Mouse (Mus musculus) neural tube, embryonic 14.5 days (tissue): Measurements from ENCODE around the gene Ramp2. TPM values are rescaled to one million over a fixed set of nuclear protein-coding genes. Genes with fewer than 3 reads are reported as not detected.
A peak's percentile ranks its signal among the peaks of the same experiment; 100 is the strongest.

Experiments used
- ATAC-seq: fragments of 200-750 bp; cut with Nextera tagmentation; 2 replicates; pipeline ENCODE4 v1.8.0; 2017; ENCODE audit warnings: low read depth, mild to moderate bottlenecking, moderate TSS enrichment, moderate library complexity
- H3K27ac ChIP-seq: fragments of 300-500 bp; sonication (generic); 2 replicates; pipeline ENCODE4 v1.5.1; 2014; ENCODE audit warnings: low read depth, mild to moderate bottlenecking, control low read depth, low read length, moderate library complexity, mixed read lengths
- H3K27me3 ChIP-seq: fragments of 300-500 bp; sonication (generic); 2 replicates; pipeline ENCODE4 v1.6.1; 2014; ENCODE audit warnings: low read length; ENCODE audit not compliant: control insufficient read depth, insufficient read depth
- H3K36me3 ChIP-seq: fragments of 300-500 bp; sonication (generic); 2 replicates; pipeline ENCODE4 v1.6.1; 2014; ENCODE audit warnings: low read length, mixed read lengths; ENCODE audit not compliant: control insufficient read depth, insufficient read depth
- H3K4me1 ChIP-seq: fragments of 300-500 bp; sonication (generic); 2 replicates; pipeline ENCODE4 v1.6.1; 2014; ENCODE audit warnings: low read length; ENCODE audit not compliant: control insufficient read depth, insufficient read depth
- H3K4me2 ChIP-seq: fragments of 300-500 bp; sonication (generic); 2 replicates; pipeline ENCODE4 v1.6.1; 2014; ENCODE audit warnings: mild to moderate bottlenecking, low read depth, low read length, control low read depth
- H3K4me3 ChIP-seq: fragments of 300-500 bp; sonication (generic); 2 replicates; pipeline ENCODE4 v1.5.1; 2014; ENCODE audit warnings: low read depth, low read length, control low read depth, mixed read lengths
- H3K9ac ChIP-seq: fragments of 300-500 bp; sonication (generic); replicated peaks from 2 replicates; pipeline ENCODE4 v1.6.1; 2014; ENCODE audit warnings: low read depth, mild to moderate bottlenecking, control low read depth, low read length, mixed read lengths
- H3K9me3 ChIP-seq: fragments of 300-500 bp; sonication (generic); 2 replicates; pipeline ENCODE4 v1.6.1; 2016; ENCODE audit warnings: low read length; ENCODE audit not compliant: control insufficient read depth
- WGBS: fragments of 180-500 bp; shearing (Covaris S2); extraction: QIAGEN DNeasy Blood & Tissue Kit; methylation state at CpG from one replicate; pipeline ENCODE4 v1.1.7; 2014; 5-methylcytosine and 5-hydroxymethylcytosine counted together
- polyA plus RNA-seq: library from polyadenylated mRNA; unstranded; fragments of >200 nt; fragmentation: Nextera tagmentation; extraction: Ambion mirVana; gene quantifications from 2 replicates; pipeline ENCODE4 v1.2.1, GENCODE M21; 2014

Gene Ramp2
- polyA plus RNA-seq, 1 experiment from 2014 or later = 63.1 TPM

DNA sequence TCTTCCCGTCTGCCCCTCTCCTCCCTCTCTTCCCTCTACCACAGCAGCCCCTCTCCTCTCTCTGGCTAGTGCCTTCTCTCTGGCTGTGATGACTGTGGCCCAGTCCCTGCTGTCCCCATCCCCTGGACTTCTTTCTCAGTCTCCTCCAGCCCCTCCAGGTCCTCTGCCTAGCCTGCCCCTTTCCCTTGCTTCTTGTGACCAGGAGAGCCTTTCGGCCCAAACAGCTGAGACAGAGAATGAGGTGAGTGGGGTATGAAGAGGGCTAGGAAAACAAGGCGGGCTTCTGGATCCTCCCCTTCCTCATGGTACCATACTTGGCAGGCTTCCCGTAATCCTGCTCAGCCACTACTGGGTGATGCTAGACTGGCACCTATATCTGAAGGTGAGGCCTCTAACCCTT is 29.5 kb downstream of the Ramp2 start:
- 80% methylated on average over 4 of the region's 4 CpGs for WGBS
- Histone ChIP-seq H3K27ac (no peak overlapping the region), H3K9me3 (no peaks in the 10 kb centered on the region), H3K4me3 (no peak overlapping the region), H3K4me2 (no peak overlapping the region), H3K36me3 (no peaks in the 10 kb centered on the region), H3K27me3 (no peaks in the 10 kb centered on the region), H3K4me1 (peaks cover 17% of the 10 kb centered on the region), H3K9ac (no peak overlapping the region)
- no peak for ATAC-seq

DNA sequence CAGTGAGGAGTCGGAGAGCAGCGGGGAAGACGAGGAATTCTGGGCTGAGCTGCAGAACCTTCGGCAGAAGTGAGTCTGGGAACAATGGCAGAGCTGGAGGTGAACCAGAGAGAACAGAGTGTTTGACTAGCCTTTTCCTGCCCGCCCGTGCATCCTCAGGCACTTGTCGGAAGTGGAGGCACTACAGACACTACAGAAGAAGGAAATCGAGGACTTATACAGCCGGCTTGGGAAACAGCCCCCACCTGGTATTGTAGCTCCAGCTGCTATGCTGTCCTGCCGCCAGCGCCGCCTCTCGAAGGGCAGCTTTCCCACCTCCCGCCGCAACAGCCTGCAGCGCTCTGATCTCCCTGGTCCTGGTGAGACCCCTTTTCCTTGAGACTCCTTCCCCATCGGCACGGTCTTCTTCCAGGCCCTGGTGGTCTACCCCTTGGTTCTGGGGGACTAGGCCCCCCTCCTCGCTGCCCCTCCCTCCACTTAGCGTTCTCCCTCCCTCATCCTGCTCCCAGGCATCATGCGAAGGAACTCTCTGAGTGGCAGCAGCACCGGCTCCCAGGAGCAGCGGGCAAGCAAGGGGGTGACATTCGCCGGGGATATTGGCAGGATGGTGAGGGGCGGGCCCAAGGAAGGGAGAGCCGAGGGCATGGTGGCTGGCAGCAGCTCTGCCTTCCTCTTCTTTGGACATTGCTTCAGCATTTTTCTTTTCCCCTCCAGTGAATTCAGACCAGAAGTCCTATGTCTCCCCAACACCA is 30.7 kb downstream of the Ramp2 start:
- ATAC-seq = no peak
- Histone ChIP-seq H3K9ac (no peak overlapping the region), H3K4me3 (peak overlapping the region; percentile 3; the same call in 1 of the 2 replicates), H3K9me3 (no peaks in the 10 kb centered on the region), H3K4me1 (peaks cover 17% of the 10 kb centered on the region), H3K27me3 (no peaks in the 10 kb centered on the region), H3K36me3 (no peaks in the 10 kb centered on the region), H3K27ac (no peak overlapping the region), H3K4me2 (no peak overlapping the region; the same call in 1 of the 2 replicates)
- WGBS = 26% methylated on average over 27 of the region's 27 CpGs

DNA sequence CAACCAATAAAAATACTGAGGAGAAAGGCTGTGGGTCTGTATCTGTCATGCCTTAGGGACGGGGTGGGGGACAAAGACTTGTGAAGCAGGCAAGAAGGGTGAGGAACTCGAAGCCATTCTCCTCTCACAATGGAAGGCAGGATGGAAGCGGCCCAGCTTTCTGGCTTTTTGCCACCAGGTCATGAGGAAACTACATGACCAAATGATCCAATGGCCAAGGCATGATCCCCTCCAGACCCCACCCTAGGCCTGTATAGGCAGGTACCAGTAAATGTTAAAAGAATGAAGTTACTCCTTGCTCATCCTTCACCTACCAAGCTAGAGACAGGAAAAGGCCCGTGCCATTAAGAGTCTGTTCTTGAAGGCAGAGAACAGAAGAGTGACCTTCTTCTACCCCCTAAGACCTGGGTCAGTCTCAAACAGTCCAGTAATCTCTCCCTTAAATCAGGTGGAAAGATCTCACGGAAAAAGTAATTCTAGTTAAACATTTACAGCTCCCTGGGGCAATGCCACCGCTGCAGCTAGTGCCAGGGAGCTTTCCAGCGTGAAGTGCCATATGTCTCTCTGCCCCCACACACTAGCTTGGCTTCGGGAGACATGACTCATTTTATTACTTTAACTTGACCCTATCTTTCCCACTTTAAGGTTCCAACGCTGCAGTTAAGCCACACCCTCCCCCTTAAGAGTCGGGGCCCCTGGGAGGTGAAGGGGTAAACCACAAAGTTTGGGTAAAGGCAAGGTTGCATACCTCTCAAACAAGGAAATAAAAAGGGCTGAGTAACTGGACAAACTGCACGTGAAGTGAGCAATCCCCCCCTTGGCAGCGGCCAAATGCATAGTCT is 31.8 kb downstream of the Ramp2 start:
- ATAC-seq = no peak
- peak overlapping the region; percentile 67 for H3K4me3 ChIP-seq
- 60% methylated on average over 12 of the region's 12 CpGs for WGBS
- H3K4me1 ChIP-seq = peaks cover 17% of the 10 kb centered on the region
- peak overlapping the region; percentile 82 for H3K4me2 ChIP-seq
- H3K27ac ChIP-seq = no peak overlapping the region
- H3K9me3 ChIP-seq = no peaks in the 10 kb centered on the region
- H3K36me3 ChIP-seq = no peaks in the 10 kb centered on the region
- H3K27me3 ChIP-seq = no peaks in the 10 kb centered on the region
- H3K9ac ChIP-seq = no peak overlapping the region

DNA sequence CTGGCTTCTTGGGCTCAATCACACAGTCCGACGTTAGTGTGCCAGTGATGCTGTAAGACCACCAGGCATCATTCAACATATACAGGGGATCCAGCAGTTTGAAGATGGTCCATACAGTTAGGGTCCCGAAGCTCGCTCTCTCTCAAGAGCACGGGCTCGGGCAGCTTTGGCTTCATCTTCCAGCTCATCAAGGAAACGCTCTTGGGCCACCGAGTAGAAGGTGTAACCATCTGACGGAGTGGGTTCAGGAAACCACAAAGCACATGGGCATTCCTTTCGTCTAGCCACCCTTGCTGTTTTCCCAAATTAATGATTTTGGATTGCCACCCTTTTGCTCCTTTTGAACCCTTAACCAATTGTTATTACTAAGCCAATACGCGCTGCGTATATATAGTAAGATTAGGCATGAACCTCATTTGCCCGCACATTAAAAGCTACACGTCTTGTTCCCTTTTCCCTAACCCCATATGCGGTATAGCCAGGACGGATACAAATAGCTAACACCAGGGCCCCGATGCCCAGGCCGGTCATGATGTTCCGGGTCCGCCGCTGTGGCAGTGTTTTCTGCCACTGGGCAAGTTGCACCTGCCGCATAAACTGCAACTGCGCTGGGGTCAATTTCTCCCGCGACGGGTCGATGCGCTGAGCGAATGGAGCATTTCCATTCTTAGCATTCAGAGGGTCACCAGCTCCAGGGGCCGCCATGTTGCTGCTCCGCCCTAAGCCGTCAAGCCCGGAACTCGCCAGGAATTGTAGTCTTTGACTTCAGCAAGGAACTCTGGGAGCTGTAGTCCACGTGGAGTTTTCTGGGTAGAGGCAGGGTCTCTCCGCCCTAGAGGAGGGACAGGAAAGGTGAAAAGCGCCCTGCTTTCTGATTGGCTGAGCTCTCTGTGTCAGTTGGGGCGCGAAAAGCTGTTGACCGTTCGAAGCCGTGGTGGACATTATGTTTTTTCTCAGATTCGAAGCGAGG is 32.7 kb downstream of the Ramp2 start, which contains the start of the genes Cntd1 and Coa3:
TSS of gene Cntd1 (plus strand) at position 790 of the 970 bp plus-strand sequence.
TSS of gene Coa3 (minus strand) at position 892 of the 970 bp plus-strand sequence.
- Histone ChIP-seq H3K4me3 (peak within 1 kb of the TSS; percentile 67), H3K9me3 (no peaks in the 10 kb centered on the region), H3K36me3 (no peaks in the 10 kb centered on the region), H3K27ac (0 out of 2 replicates have a peak within 1 kb of the TSS, but pooled peaks have one; percentile 23), H3K4me2 (peak within 1 kb of the TSS; percentile 82), H3K27me3 (no peaks in the 10 kb centered on the region), H3K4me1 (peaks cover 17% of the 10 kb centered on the region), H3K9ac (peak within 1 kb of the TSS; percentile 65)
- peak; percentile 96 for ATAC-seq
- WGBS = 11% methylated on average over 45 of the region's 45 CpGs

DNA sequence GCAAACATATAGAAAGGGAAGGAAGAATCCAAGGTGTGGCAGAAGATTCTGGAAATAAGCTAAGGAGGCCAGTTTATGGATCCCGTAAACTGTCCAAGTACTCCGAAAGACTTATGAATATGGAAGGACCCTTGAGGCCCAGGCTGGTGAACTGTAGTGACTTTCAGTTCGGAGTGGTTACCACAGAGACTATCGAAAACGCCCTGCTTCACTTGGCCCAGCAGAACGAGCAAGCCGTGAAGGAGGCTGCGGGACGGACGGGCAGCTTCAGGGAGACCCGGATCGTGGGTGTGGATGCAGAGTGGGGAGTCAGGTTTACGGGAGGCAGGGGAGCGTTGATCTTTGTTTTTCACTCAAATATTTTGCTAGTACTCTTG is 33.4 kb downstream of the Ramp2 start:
- H3K27ac ChIP-seq = no peak overlapping the region
- peak overlapping the region; percentile 82 for H3K4me2 ChIP-seq
- no peaks in the 10 kb centered on the region for H3K36me3 ChIP-seq
- H3K9ac ChIP-seq = no peak overlapping the region
- H3K27me3 ChIP-seq = no peaks in the 10 kb centered on the region
- peak overlapping the region; percentile 67 for H3K4me3 ChIP-seq
- ATAC-seq = peak; percentile 23
- 61% methylated on average over 14 of the region's 14 CpGs for WGBS
- no peaks in the 10 kb centered on the region for H3K9me3 ChIP-seq
- H3K4me1 ChIP-seq = peaks cover 17% of the 10 kb centered on the region

DNA sequence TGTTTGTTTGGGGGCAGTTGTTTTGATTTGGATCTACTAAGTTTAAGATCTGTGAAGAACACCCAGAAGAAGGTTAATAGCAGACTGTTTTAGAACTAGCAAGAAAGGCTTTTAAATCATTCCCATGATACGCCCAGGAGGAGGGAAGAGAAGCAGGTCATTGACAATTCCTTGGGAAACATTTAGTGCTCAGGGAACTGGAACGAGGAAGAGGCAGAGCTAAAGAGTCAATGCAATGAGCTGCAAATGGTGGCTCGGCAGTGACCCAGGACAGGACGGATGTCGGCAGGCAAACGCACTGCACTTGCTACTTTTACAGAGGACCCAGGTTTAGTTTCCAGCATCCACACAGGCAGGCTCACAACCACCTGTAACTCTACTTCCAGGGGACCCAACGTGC is 35.0 kb downstream of the Ramp2 start:
- Histone ChIP-seq H3K27me3 (no peaks in the 10 kb centered on the region), H3K27ac (no peak overlapping the region)

DNA sequence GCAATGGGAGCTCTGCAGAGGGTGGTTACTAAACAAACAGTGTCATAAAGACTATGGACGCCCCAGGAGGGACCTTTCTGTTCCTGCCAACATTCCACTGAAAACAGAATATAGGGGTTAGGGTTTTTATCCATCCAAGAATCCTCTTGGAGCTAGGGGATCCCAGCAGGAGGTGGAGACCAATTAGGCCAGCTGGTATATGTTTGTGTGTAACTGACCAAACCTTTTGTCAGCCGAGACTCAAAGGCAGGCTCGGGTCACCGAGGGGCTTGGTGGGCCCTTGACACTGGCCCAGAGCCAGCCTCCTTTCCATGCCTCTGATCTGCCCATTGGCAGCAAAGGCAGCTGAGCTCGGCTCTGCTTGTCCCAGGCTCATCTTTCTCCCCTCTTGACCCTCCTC is 37.1 kb downstream of the Ramp2 start:
- H3K9me3 ChIP-seq = no peaks in the 10 kb centered on the region
- no peak overlapping the region for H3K4me2 ChIP-seq
- peaks cover 5% of the 10 kb centered on the region for H3K4me1 ChIP-seq
- no peaks in the 10 kb centered on the region for H3K27me3 ChIP-seq
- H3K36me3 ChIP-seq = peaks cover 9% of the 10 kb centered on the region; the same call in 1 of the 2 replicates
- H3K4me3 ChIP-seq = no peak overlapping the region
- H3K27ac ChIP-seq = no peak overlapping the region
- WGBS = 15% methylated on average over 5 of the region's 5 CpGs
- no peak for ATAC-seq
- H3K9ac ChIP-seq = no peak overlapping the region

More for the DNA sequence above, 35.0 kb downstream of the Ramp2 start:
- H3K9me3 ChIP-seq = no peaks in the 10 kb centered on the region
- H3K4me1 ChIP-seq = peaks cover 17% of the 10 kb centered on the region
- no peak overlapping the region for H3K4me3 ChIP-seq
- no peak overlapping the region for H3K4me2 ChIP-seq
- H3K36me3 ChIP-seq = no peaks in the 10 kb centered on the region
- WGBS = 38% methylated on average over 7 of the region's 7 CpGs
- no peak overlapping the region for H3K9ac ChIP-seq
- no peak for ATAC-seq

DNA sequence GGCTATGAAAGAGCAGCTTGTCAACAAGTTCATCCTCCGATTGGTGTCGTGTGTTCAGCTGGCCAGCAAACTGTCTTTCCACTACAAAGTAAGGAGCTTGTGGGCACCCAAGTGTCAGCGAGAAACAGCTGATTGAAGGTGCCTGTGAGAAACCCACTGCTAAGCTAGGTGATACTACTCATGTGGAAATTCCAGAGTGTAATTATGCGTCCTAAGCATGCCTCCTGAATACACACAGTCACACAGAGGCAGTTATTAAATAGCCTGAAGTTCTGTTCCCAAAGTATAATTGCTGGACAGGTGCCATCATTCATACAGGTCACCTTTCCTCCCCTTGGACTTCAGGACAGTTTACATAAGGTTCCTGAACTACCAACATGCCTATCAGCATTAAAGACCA is 38.0 kb downstream of the Ramp2 start:
- no peak for ATAC-seq
- no peak overlapping the region for H3K4me3 ChIP-seq
- 71% methylated on average over 4 of the region's 4 CpGs for WGBS
- H3K4me2 ChIP-seq = no peak overlapping the region
- H3K27ac ChIP-seq = no peak overlapping the region
- no peak overlapping the region for H3K9ac ChIP-seq
- no peaks in the 10 kb centered on the region for H3K27me3 ChIP-seq
- H3K9me3 ChIP-seq = no peaks in the 10 kb centered on the region
- H3K36me3 ChIP-seq = peaks cover 14% of the 10 kb centered on the region; the same call in 1 of the 2 replicates
- H3K4me1 ChIP-seq = 0 out of 2 replicates have a peak, but pooled peaks cover 3% of the 10 kb centered on the region
